Mouse (Mus musculus): ENCODE measurements around the gene Gm14322.
"Not testable (repeated sequence)": the region's sequence is repeated elsewhere in the genome, so short reads cannot be mapped to it uniquely, and the experiment has no call there.

Gm14322 gene

GRCm38 (mm10) chr2:177758941-177759558 is at the start of gene Gm14322:
Gene Gm14322 (plus strand): TSS chr2:177759288.
- ATAC-seq (ENCODE audit: low TSS enrichment) = not testable (repeated sequence)

DNA sequence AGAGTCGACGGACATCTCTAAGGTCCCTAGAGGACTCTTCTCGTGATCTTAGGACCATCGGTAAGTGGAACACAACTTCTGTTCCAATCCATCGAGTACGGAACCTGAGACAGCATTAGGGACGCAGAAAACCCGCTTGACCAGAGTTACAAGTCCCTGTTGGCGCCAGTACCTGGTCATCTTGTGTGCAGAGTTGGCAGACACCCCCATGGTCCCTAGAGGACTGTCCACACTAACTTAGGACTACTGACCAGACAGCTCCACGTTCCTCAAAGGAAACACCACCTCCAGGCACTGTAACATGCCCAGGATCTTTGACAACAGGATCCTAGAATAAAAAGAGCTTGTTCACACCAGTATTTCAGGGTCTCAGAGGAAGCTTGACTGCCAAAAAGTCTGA is 17.6 kb upstream of the Gm14322 start:
- ATAC-seq (ENCODE audit: low TSS enrichment) = not testable (repeated sequence)

- not testable (repeated sequence) for ATAC-seq (ENCODE audit: low TSS enrichment)
These were observed 28.3 kb downstream of the Gm14322 start for GRCm38 (mm10) chr2:177787351-177787750.

GRCm38 (mm10) chr2:177806170-177806569 is 47.1 kb downstream of the Gm14322 start:
- ATAC-seq (ENCODE audit: low TSS enrichment) = not testable (repeated sequence)

All from frontal cortex, adult (tissue).